Mouse (Mus musculus) neural tube, embryonic 11.5 days (tissue): ENCODE measurements around the gene Sdhd. TPM values are rescaled to one million over a fixed set of nuclear protein-coding genes. Genes with fewer than 3 reads are reported as not detected.

Source experiments
- ATAC-seq: fragments of 200-750 bp; cut with Nextera tagmentation; 2 replicates; pipeline ENCODE4 v1.8.0; 2017; ENCODE audit warnings: moderate number of reproducible peaks, mild to moderate bottlenecking, moderate TSS enrichment, moderate library complexity; ENCODE audit not compliant: insufficient read depth, low FRiP score, low TSS enrichment
- DNase-seq: peaks from one replicate; pipeline ENCODE4 v3.0.0-alpha.2; 2015; ENCODE audit warnings: low spot score
- H3K27ac ChIP-seq: fragments of 300-500 bp; sonication (generic); 2 replicates; pipeline ENCODE4 v1.5.1; 2014; ENCODE audit warnings: low read depth, mild to moderate bottlenecking, low read length
- H3K27me3 ChIP-seq: fragments of 300-500 bp; sonication (generic); 2 replicates; pipeline ENCODE4 v1.6.1; 2014; ENCODE audit warnings: mild to moderate bottlenecking, low read length, mixed read lengths; ENCODE audit not compliant: control insufficient read depth, insufficient read depth
- H3K36me3 ChIP-seq: fragments of 300-500 bp; sonication (generic); 2 replicates; pipeline ENCODE4 v1.6.1; 2014; ENCODE audit warnings: mild to moderate bottlenecking, low read length, moderate library complexity, mixed read lengths; ENCODE audit not compliant: control insufficient read depth, insufficient read depth
- H3K4me1 ChIP-seq: fragments of 300-500 bp; sonication (generic); 2 replicates; pipeline ENCODE4 v1.6.1; 2014; ENCODE audit warnings: low read length, mixed read lengths; ENCODE audit not compliant: control insufficient read depth, insufficient read depth
- H3K4me2 ChIP-seq: fragments of 300-500 bp; sonication (generic); 2 replicates; pipeline ENCODE4 v1.6.1; 2014; ENCODE audit warnings: low read depth, mild to moderate bottlenecking, moderate library complexity
- H3K4me3 ChIP-seq: fragments of 300-500 bp; sonication (generic); 2 replicates; pipeline ENCODE4 v1.5.1; 2014; ENCODE audit warnings: low read depth, low read length
- H3K9ac ChIP-seq: fragments of 300-500 bp; sonication (generic); 2 replicates; pipeline ENCODE4 v1.6.1; 2014; ENCODE audit warnings: mild to moderate bottlenecking, low read length
- H3K9me3 ChIP-seq: fragments of 300-500 bp; sonication (generic); 2 replicates; pipeline ENCODE4 v1.6.1; 2016; ENCODE audit warnings: low read length; ENCODE audit not compliant: control insufficient read depth
- WGBS: fragments of 180-500 bp; shearing (Covaris S2); extraction: QIAGEN DNeasy Blood & Tissue Kit; methylation state at CpG from one replicate; pipeline ENCODE4 v1.1.7; 2014; 5-methylcytosine and 5-hydroxymethylcytosine counted together
- polyA plus RNA-seq: library from polyadenylated mRNA; unstranded; fragments of >200 nt; fragmentation: Nextera tagmentation; extraction: Ambion mirVana; gene quantifications from 2 replicates; pipeline ENCODE4 v1.2.1, GENCODE M21; 2014

Gene Sdhd
- polyA plus RNA-seq, 1 experiment from 2014 or later, result 281 TPM

GRCm38 (mm10) chr9:50567881-50568280 is 35.7 kb downstream of the Sdhd start:
- WGBS, result 89% methylated on average over 2 of the region's 2 CpGs
- Histone ChIP-seq H3K9ac (no peak overlapping the region), H3K36me3 (no peaks in the 10 kb centered on the region), H3K4me3 (no peak overlapping the region), H3K4me2 (no peak overlapping the region), H3K27ac (no peak overlapping the region), H3K27me3 (no peaks in the 10 kb centered on the region), H3K4me1 (no peaks in the 10 kb centered on the region), H3K9me3 (no peaks in the 10 kb centered on the region)
- no peak for ATAC-seq
- no peak for DNase-seq

DNA sequence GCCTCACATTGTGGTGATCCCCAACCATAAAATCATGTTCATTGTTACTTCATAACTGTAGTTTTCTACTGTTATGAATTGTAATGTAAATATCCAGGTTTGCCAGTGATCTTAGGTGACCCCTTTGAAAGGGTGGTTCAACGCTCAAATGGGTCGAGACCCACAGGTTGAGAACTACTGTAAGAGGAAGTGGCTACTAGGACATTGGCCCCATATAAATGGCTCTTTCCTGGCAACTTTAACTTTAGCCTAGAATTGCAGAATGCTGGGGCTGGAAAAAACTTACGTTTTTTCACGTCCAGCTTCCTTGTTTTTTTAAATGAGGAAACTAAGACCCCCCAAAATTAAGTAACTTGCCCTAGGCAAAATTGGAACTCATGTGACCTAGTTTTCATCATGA is 36.2 kb downstream of the Sdhd start:
- H3K4me1 ChIP-seq, result no peaks in the 10 kb centered on the region
- H3K36me3 ChIP-seq, result no peaks in the 10 kb centered on the region
- H3K9me3 ChIP-seq, result no peaks in the 10 kb centered on the region
- DNase-seq (no peak), ATAC-seq (no peak)
- H3K27ac ChIP-seq, result no peak overlapping the region
- no peaks in the 10 kb centered on the region for H3K27me3 ChIP-seq
- H3K4me2 ChIP-seq, result no peak overlapping the region
- 90% methylated on average over 4 of the region's 4 CpGs for WGBS
- no peak overlapping the region for H3K4me3 ChIP-seq
- H3K9ac ChIP-seq, result no peak overlapping the region

- H3K9me3 ChIP-seq, result no peaks in the 10 kb centered on the region
- DNase-seq (no peak), ATAC-seq (no peak)
- no peaks in the 10 kb centered on the region for H3K36me3 ChIP-seq
- WGBS, result 83% methylated on average over 4 of the region's 4 CpGs
- no peaks in the 10 kb centered on the region for H3K4me1 ChIP-seq
- no peak overlapping the region for H3K27ac ChIP-seq
- H3K4me3 ChIP-seq, result no peak overlapping the region
- no peaks in the 10 kb centered on the region for H3K27me3 ChIP-seq
- no peak overlapping the region for H3K9ac ChIP-seq
- no peak overlapping the region for H3K4me2 ChIP-seq
These were observed 37.7 kb downstream of the Sdhd start for GRCm38 (mm10) chr9:50565940-50566339.

DNA sequence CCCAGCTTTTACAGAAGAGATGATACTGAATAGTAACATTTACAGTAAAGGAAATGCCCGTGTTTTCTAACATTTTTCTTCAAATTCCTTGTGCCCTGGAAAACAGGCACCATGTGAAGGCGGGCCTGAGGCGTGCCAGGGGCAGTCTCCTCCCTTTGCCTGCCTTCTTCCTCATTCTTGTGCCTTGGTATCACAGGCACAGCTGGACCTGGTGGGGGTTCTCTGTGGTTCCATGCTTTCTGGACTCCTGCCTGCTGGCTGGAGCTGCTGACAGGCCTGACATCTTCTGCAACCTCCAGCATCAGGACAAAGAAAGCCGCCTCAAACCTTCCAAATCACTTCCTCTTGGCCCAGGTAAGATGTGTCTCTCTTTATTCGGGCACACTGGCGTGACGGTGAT is 38.4 kb downstream of the Sdhd start:
- Histone ChIP-seq H3K4me3 (no peak overlapping the region), H3K4me1 (no peaks in the 10 kb centered on the region), H3K27ac (no peak overlapping the region), H3K9me3 (no peaks in the 10 kb centered on the region), H3K9ac (no peak overlapping the region), H3K36me3 (no peaks in the 10 kb centered on the region), H3K4me2 (no peak overlapping the region), H3K27me3 (no peaks in the 10 kb centered on the region)
- DNase-seq (no peak), ATAC-seq (no peak)
- WGBS, result 83% methylated on average over 7 of the region's 7 CpGs

- DNase-seq (no peak), ATAC-seq (no peak)
- 87% methylated on average over 2 of the region's 2 CpGs for WGBS
- Histone ChIP-seq H3K27ac (no peak overlapping the region), H3K9ac (no peak overlapping the region), H3K27me3 (no peaks in the 10 kb centered on the region), H3K9me3 (no peaks in the 10 kb centered on the region), H3K36me3 (no peaks in the 10 kb centered on the region), H3K4me1 (no peaks in the 10 kb centered on the region), H3K4me3 (no peak overlapping the region), H3K4me2 (no peak overlapping the region)
These were observed 41.7 kb downstream of the Sdhd start for GRCm38 (mm10) chr9:50561918-50562360.

DNA sequence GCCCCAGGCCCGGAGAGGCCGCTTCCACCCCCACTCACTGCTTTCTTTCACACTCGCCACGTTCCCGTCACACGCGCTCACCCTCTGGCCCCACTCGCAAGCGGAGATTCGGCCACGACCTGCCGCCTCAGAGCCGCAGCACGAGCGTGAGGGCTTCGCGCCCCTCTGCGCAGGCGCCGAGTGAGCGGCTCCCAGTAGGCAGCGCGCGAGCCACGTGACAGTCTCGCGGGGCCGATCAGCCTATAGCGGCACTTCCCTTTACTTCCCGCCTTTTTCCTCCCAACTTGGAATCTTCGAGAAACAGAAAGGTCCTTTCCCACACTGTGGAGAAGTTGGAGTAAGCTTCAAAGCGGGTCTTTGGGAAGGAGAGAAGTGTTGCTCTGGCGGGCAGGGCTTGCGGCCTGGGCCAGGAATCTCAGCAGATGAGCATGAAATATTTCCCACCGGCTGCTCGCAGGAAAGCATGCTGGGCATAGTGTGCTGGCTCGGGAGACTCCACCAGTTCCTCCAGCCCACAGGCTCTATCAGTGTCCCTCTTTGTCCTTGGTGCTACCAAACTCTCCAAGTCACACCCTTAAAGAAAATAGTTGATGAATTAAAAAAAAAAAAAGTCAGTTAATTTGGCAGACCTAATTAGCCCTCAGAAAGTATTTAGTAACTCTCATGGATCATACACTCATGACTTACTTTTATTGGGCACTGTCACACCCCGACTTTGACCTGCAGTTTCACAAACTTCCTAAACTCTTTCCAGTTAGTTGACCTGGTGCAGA is 42.3 kb downstream of the Sdhd start, which contains the start of gene Tex12:
Tex12 (minus strand) TSS at position 181 of the 773 bp plus-strand sequence.
- Histone ChIP-seq H3K4me2 (no peak within 1 kb of the TSS), H3K27ac (no peak within 1 kb of the TSS), H3K4me3 (no peak within 1 kb of the TSS), H3K9me3 (no peaks in the 10 kb centered on the region), H3K4me1 (no peaks in the 10 kb centered on the region), H3K36me3 (no peaks in the 10 kb centered on the region), H3K27me3 (no peaks in the 10 kb centered on the region), H3K9ac (no peak within 1 kb of the TSS)
- DNase-seq, result no peak
- WGBS, result 86% methylated on average over 38 of the region's 38 CpGs
- ATAC-seq, result no peak

DNA sequence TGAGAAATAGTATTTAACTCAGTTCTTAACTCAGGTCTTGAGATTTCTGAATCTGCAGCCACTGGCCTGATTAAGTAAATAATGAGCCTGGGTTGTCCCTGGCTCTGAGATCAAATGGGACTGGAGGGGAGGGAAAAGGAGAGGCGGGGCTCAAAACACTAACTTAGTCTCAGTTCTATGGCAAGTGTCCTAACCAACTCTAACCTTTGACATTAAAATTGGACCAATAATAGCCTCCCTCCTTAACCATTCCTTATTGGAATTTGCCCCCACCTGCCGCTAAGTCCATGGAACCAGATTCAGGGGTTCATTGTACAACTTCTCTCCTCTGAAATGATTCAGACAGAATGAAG is 48.5 kb downstream of the Sdhd start, which contains the start of gene Bco2:
Bco2 (minus strand) TSS at position 88 of the 353 bp plus-strand sequence.
- Histone ChIP-seq H3K27ac (peak within 1 kb of the TSS; percentile 53; the same call in 1 of the 2 replicates), H3K4me2 (peak within 1 kb of the TSS; percentile 30), H3K9me3 (no peaks in the 10 kb centered on the region), H3K9ac (peak within 1 kb of the TSS; percentile 52), H3K27me3 (no peaks in the 10 kb centered on the region), H3K36me3 (no peaks in the 10 kb centered on the region), H3K4me1 (no peaks in the 10 kb centered on the region; the same call in 1 of the 2 replicates), H3K4me3 (no peak within 1 kb of the TSS)
- DNase-seq (no peak), ATAC-seq (peak; percentile 20; the same call in 1 of the 2 replicates)
- 22% methylated on average over 2 of the region's 2 CpGs for WGBS

DNA sequence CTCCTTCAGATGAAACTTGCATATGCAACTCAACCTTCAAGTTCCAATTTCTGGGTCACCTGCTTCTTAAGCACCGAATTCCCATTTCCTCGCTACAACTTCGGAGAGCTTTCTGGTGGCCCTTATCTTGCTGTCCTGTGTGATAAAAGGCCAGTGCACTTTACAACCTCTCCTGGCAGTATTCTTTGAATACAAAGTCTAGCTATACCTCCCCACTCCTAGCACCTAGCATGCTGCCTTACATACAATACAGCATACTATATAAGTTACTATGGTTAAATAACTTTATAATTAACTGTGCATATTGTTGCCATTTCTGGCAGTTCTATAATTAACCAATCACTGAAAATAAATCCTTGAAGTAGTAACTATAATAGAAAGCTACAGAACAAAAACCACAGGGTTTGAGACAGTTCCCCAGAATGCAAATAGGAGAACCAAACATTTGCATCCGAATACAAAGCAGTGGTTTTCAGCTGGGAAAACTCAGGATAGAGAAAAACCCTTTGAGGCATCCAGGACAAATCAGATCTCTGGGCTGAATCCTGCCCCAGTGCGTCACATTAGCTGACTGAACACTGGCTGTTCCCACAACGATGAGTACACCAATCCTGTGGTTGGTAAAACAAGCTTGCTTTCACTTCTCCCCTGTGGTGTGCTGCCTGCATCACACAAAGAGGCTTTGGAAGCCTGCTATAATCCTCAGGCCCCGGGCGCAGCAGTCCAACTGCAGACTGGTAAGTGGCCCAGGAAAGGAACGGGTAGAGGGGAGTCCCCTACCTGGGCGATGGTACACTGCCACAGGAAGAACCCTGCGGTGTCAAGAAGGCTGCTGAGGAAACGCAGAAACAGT is 49.1 kb downstream of the Sdhd start, which contains the start of gene Il18:
Il18 (plus strand) TSS at position 587 of the 853 bp plus-strand sequence.
- H3K9me3 ChIP-seq, result no peaks in the 10 kb centered on the region
- H3K9ac ChIP-seq, result peak within 1 kb of the TSS; percentile 52
- peak within 1 kb of the TSS; percentile 30 for H3K4me2 ChIP-seq
- H3K4me1 ChIP-seq, result no peaks in the 10 kb centered on the region; the same call in 1 of the 2 replicates
- H3K36me3 ChIP-seq, result no peaks in the 10 kb centered on the region
- peak; percentile 51 for DNase-seq
- no peaks in the 10 kb centered on the region for H3K27me3 ChIP-seq
- peak; percentile 79 for ATAC-seq
- H3K4me3 ChIP-seq, result no peak within 1 kb of the TSS
- 23% methylated on average over 12 of the region's 12 CpGs for WGBS
- peak within 1 kb of the TSS; percentile 53; the same call in 1 of the 2 replicates for H3K27ac ChIP-seq
